Mouse (Mus musculus) kidney, postnatal 10 days (tissue): ENCODE measurements around the gene Dpysl5.

Experiments
- DNase-seq: peaks from one replicate; pipeline ENCODE4 v3.0.0; 2021; ENCODE audit warnings: mixed read lengths

Dpysl5 gene

DNA sequence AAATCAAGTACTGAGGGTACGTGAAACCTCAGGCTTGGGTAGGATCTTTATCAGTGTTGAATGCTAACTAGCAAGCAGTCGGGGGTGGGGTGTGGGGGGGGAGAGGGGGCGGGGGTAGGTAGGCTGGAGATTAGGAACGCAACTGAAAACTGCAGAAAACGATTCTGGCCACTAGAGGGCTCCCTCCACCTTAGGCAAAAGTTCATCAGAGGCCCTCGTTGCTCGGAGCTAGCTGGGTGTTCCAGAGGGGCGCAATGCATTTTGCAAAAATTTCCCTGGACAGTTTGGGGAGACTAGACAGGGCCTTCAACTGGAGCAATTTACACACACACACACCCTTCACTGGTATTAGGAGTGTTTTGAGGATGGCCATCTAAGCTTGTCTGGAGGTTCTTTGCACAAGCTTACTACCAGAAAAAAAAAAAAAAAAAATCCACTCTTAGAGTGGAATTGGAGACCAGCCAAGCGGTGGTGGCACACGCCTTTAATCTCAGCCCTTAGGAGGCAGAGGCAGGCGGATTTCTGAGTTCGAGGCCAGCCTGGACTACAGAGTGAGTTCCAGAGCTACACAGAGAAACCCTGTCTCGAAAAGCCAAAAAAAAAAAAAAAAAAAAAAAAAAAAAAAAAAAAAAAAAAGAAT lies 1.5 kb upstream of the Dpysl5 start:
- DNase-seq = peak; percentile 87

DNA sequence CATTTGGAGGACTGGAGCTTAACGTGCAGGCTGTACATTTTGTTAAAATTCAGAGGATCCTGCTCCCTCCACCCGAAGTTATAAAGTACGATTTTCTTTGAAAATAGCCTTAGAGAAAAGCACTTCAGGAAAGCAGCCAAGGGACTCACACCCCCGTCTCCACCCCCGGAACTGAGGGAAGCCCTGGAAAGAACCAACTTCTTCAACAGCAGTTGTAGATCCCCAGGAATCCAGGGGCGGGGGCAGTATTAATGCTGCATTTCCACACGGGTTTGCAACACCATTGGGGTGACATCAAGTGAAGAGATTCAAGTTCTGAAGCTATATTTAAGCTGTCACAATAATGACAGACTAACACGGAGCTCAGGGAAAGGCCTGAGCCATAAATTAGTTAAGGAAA lies 878 bp upstream of the Dpysl5 start:
- DNase-seq = peak; percentile 21

GRCm38 (mm10) chr5:30712002-30712390 lies 632 bp downstream of the Dpysl5 start:
- DNase-seq = no peak

- peak; percentile 33 for DNase-seq
These were observed 1.3 kb downstream of the Dpysl5 start for GRCm38 (mm10) chr5:30712441-30713298.

DNA sequence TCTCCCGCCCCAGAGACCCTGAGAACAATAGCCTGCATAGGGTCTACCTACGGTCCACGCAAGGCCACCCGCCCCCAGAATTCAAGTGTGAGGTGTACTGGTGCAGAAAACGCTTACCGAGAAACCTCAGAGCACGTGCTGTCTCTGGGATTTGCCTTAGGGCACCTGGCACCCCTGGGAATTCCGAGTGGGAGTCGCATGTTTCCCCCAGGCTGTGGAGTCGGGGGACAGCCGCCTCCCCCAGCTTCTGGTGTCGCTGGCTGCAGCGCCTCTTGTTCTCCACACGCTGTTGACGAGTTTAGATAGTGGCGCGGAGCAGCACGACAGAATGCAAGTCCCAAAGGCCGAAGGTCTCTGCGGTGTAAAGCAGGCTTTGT lies 1.9 kb downstream of the Dpysl5 start:
- DNase-seq = peak; percentile 21

DNA sequence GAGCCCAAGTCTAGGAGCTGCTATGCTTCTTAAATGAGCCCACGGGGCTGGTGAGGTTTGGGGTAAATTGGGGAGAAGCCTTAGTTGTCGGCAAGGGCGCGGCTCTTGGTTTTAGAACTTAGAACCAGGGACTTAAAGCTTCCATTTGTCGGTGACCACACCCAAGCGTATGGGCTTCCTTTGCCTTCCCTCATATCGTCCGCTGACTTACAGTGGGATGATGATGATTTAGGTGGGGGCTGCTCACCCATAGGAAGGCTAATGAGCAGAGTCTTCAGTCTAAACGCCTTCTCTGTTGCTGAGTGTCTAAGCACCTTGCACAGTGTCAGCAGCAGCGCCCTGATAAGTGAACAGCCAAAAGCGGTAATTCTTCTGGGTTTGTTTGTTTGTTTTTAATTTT lies 2.3 kb downstream of the Dpysl5 start:
- no peak for DNase-seq

DNA sequence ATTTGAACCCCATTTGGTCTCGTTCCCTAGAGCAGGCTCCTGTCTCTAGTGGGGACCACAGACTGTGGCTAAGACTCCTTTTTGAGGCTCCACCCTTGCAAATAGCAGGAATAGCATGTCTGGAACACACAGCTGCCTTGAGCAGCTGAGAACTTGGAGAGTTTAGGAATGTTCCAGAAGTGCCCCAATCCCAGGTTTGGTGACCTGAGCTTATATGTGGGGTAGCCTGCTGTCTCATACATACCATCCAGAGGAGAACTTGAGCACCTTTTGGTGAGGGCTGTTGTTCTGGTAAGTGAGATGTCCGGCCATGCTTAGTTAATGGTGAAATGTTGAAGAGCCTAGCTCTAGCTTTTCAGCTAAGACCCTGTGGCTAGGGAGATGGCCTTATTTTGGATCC lies 4.9 kb downstream of the Dpysl5 start:
- DNase-seq = no peak

DNA sequence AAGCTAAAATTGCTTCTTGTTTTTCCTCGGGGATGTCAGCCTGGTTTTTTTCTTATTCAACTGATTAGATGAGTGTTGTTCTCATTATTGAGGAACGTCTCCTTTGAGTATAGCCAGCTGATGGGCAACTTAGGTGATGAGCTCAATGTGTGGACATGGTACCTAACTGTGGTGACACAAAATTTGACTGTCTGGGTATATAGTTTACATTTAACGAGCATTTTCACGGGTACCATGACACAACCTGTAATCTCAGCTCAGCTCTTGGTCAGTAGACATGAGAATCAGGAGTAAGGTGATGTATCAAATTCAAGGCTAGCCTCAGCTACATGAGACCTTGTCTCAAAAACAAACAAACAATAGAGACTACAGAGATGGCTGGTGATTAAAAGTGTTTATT lies 6.1 kb downstream of the Dpysl5 start:
- DNase-seq = no peak

DNA sequence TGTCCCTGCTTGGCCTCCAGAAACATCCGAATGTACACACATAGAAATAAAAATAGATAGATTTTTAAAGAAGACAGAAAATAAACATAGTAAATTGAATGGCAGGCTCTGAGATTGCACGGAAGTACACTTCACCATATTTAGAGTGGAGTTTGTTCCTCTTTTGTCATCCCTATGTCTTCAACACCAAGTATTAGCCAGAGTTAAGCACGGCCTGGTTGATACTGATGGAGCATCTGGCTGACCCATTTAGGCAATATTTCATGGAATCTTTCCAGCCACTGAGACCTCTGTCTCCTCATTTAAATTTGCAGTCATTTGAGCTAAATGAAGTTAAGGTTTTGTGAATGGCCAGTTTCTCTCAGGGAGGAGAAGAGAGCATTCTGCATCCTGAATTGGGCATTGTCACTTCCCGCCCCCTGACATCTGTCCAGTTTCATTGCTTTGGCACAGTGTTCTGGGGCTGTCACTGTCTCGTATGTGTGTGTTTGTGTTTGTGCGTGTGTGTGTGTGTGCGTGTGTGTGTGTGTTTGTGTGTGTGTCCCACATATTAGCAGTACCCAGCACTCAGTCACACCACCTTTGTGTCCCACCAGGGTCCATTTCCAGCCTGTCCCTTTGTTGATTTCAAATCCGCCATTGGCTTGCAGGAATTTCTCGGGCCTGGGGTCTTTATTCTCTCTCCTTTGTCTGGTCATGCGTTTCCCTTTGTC lies 6.8 kb downstream of the Dpysl5 start:
- DNase-seq = no peak

DNA sequence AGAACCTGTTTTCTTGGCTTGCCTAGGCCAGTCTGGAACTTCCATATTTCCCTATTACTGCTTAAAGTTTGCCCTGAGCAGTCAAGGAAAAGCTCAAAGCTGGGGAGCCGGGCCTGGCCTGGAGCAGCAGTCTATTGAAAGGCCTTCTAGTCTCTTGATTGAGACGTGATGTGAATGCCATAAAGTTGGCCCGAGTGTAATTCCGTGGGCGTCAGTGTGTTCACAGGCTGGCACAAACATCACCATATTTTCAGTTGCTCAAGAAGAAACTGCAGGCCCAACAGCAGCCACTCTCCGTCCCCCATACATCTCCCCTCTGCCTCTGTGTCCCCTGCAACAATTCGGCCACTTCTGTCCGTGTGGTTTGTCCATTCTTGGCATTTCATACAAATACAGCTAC lies 10.6 kb downstream of the Dpysl5 start:
- no peak for DNase-seq

GRCm38 (mm10) chr5:30726151-30726693 lies 14.9 kb downstream of the Dpysl5 start:
- no peak for DNase-seq

DNA sequence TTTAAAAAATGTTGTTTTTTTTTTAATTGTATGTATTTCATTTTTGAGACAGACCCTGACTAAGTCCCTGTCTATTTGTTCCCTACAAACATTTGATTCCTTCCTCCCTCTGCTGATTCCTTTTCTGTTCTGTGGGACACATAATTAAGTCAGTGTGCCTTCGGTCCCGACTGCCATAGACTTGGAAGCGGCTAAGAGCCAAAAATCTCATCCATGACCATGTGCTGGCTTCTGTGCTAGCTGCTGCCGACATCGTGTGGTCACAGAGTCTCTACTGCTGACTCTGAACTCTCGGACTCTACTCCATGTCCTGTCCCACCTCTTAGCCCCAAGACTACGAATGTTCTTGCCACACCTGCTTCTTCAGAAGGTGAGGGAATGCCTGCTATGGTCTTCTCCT lies 21.1 kb downstream of the Dpysl5 start:
- DNase-seq = no peak

DNA sequence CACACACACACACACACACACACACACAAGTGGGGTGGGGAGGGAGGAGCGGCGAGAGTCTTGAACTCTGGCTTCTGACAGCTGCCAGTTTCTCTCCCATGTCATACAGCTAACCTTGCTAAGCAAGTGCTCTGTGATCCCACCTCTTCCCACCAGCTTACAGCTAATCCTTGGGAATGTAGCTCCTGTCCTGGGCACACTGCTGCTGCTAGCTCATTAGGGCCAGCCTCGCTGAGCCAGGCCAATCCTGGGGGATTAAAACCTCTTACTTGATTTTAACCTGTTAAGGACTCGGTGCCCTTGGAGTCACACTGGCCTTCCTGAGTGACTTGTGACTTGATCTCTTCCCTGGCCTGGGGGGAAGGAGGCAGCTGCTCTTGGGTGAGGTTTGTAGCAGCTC lies 23.3 kb downstream of the Dpysl5 start:
- no peak for DNase-seq

DNA sequence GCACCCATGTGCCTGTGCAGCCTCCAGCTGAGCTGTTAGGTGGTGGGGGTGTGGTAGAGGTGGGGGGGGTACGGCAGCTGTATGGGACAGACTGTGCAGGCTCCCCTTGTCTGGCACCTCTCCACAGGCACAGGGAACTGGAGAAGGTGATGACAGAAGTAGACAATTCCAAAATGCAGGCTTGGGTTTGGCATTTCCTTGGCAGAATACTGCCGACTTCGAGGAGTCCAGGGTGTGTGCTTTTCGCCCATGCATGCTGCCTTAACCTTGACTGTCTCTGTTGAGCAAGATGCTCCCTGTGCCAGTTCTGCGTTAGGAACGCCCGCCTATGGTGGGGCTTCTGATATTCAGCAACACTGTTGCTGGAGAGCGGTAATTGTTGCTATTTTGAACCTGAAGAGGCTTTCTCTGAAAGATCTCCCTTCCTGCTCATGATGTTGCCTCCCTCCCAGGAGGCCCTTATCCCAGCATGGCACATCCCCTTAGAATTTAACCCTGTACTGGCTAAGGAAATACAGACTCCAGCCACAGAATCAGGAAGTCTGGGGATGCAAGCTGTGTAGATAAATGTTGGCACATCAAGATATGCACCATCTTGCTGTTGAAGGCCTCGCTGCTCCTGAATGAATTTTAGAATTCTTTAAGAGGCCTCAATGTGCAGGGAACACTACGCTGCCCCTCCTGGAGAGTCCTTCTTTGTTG lies 26.9 kb downstream of the Dpysl5 start:
- DNase-seq = no peak

- DNase-seq = no peak
These were observed 28.2 kb downstream of the Dpysl5 start for GRCm38 (mm10) chr5:30739595-30739994.

DNA sequence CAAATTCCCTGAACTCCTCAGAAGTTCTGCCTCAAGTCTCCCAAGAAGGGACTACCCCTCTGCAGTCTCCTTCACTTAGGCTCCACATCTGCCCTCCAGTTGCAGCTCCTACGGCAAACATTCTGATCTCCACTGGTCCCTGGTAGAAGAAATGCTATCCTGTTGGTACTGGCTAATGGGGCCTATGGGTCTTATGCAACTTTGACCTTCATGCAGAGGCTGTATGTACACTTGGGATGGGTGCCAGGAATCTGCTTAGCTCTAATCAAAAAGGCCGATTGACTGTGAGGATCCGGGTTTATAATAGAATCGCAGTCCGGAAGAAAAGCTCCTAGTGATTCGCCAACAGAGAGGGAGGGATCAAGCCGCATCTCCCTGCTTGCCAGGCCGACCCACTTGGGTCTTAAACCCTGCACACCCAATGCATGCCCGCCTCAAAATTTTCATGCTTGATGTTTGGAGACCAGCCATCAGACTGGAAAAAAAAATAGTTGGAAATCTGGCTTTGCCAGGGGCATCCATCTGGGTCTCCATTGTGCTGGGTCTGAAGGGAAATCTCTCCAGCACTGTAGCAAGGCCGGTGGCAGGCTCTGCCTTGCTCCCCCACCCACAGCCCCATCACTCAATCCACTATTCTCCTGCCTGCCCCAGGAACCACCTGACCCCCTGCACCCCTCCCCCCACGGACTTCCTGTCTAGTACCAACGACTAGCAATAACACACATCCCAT lies 38.4 kb downstream of the Dpysl5 start:
- DNase-seq = no peak

- no peak for DNase-seq
These were observed 39.7 kb downstream of the Dpysl5 start for GRCm38 (mm10) chr5:30751071-30751470.

DNA sequence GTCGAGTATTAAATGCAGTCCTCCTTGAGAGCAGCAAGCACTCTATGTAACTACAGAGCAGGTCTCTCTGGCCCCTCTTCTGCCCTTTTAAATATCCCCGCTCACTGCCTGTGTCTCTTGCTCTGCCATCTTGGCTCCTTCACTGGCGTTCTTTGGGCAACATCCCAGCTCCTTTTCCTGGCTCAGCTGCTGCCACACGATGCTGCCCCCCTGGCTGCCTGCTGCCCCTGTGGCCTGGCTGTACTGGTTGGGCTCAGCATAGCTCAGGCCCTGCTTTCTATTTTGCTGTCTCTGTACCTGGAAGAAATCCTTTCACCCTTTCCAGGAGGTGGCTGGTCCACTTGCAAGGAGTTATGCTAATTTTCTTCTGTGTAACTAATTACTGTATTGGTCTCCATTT lies 41.8 kb downstream of the Dpysl5 start:
- peak; percentile 24 for DNase-seq

DNA sequence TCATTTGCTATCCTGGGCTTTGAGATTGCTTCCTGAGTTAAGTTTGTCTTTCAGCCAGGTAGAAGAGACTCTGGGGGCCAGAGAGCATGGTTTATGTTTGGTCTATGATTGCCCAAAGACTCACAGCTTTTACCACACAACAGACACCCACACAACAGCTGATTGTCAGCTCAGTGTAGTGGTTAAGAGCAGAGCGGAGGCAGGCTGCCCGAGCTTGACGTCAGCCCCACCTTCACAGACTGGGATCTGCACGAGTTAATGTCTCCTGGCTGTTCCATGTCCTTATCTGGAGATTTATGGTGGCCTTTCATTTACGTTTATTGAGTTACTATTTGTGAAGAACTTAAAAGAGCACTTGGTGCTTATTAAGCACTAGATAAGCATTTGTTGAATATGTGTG lies 43.9 kb downstream of the Dpysl5 start:
- DNase-seq = no peak

GRCm38 (mm10) chr5:30762815-30763510 lies 51.6 kb downstream of the Dpysl5 start:
- DNase-seq = no peak

- DNase-seq = no peak
These were observed 52.1 kb downstream of the Dpysl5 start for GRCm38 (mm10) chr5:30763511-30763830.
